Mouse (Mus musculus) testis, adult 2 months (tissue): ENCODE results near the gene Bpi.

Experiments used
- CTCF ChIP-seq: fragments of 200-500 bp; IDR thresholded peaks from 2 replicates; pipeline ENCODE4 v1.5.1; 2012; ENCODE audit warnings: low read depth, mild to moderate bottlenecking, inconsistent platforms, low read length, moderate library complexity; ENCODE audit not compliant: control insufficient read depth, insufficient read depth, insufficient replicate concordance
- POLR2A ChIP-seq: fragments of 200-500 bp; IDR thresholded peaks from 2 replicates; pipeline ENCODE4 v1.6.1; 2012; ENCODE audit warnings: low read depth, mild to moderate bottlenecking, inconsistent platforms, low read length, moderate library complexity; ENCODE audit not compliant: control insufficient read depth

- TF ChIP-seq CTCF (no peak), POLR2A (no peak)
These were observed 46.9 kb upstream of the Bpi start for GRCm38 (mm10) chr2:158210958-158211357.
